Mouse (Mus musculus) liver, embryonic 14.5 days (tissue): ENCODE data around the gene Mrpl50.

Experiments
- CTCF ChIP-seq: IDR thresholded peaks from 2 replicates; pipeline ENCODE4 v1.5.1; 2016; ENCODE audit warnings: antibody characterized with exemption, low read depth, control low read depth
- EP300 ChIP-seq: IDR thresholded peaks from 2 replicates; pipeline ENCODE4 v1.6.1; 2016; ENCODE audit warnings: antibody characterized with exemption, low read depth

DNA sequence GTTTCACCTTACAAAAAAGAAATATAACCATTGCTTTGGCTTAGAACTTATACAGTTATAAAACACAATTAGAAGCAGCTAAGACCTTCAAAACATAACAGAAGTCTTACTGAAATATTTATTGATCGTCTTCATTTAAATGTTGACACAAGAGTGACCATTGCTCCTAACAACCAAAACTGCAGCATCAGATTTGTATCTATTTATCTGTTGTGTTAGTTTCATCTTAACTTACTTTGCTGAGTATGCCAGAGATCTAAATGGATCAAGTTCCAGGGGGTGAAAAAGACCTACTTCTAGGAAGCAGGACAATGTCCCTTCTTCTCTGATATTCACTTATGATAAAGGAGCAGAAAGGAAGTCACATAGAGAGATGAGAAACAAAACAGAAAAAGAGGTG lies 17.3 kb downstream of the Mrpl50 start:
- no peak for TF ChIP-seq CTCF
- no peak for TF ChIP-seq EP300
